Mouse (Mus musculus) ES-Bruce4 (cell line): Measurements from ENCODE around the gene Shroom2. TPM values are rescaled to one million over a fixed set of nuclear protein-coding genes. Genes with fewer than 3 reads are reported as not detected.
"Not testable (repeated sequence)": the region's sequence is repeated elsewhere in the genome, so short reads cannot be mapped to it uniquely, and the experiment has no call there.

ENCODE experiments used
- H3K27ac ChIP-seq: 2 replicates; pipeline ENCODE4 v1.5.1; 2012; ENCODE audit warnings: low read length, inconsistent platforms; ENCODE audit not compliant: insufficient read depth
- H3K27me3 ChIP-seq: 2 replicates; pipeline ENCODE4 v1.6.1; 2012; ENCODE audit warnings: mild to moderate bottlenecking, low read length, inconsistent platforms; ENCODE audit not compliant: control insufficient read depth, poor library complexity, insufficient read depth, severe bottlenecking
- H3K36me3 ChIP-seq: 2 replicates; pipeline ENCODE4 v1.6.1; 2012; ENCODE audit warnings: inconsistent platforms, mild to moderate bottlenecking, low read length, moderate library complexity; ENCODE audit not compliant: control insufficient read depth, poor library complexity, insufficient read depth, severe bottlenecking
- H3K4me1 ChIP-seq: one replicate; pipeline ENCODE4 v1.8.1; 2011; ENCODE audit warnings: low read length; ENCODE audit not compliant: control insufficient read depth, insufficient read depth
- H3K4me3 ChIP-seq: 2 replicates; pipeline ENCODE4 v1.5.1; 2011; ENCODE audit warnings: low read depth, mild to moderate bottlenecking, low read length
- H3K9ac ChIP-seq: 2 replicates; pipeline ENCODE4 v1.6.1; 2012; ENCODE audit warnings: low read depth, mild to moderate bottlenecking, inconsistent platforms; ENCODE audit not compliant: poor library complexity, severe bottlenecking
- H3K9me3 ChIP-seq: replicated peaks from 2 replicates; pipeline ENCODE4 v1.6.1; 2012; ENCODE audit warnings: mild to moderate bottlenecking, low read length, inconsistent platforms; ENCODE audit not compliant: control insufficient read depth, poor library complexity, insufficient read depth, severe bottlenecking
- CTCF ChIP-seq: IDR thresholded peaks from one replicate; pipeline ENCODE4 v1.8.1; 2011; ENCODE audit warnings: low read depth, low read length
- EP300 ChIP-seq: IDR thresholded peaks from 2 replicates; pipeline ENCODE4 v1.6.1; 2011; ENCODE audit warnings: low read depth, low read length; ENCODE audit not compliant: insufficient read depth
- POLR2A ChIP-seq: IDR thresholded peaks from one replicate; pipeline ENCODE4 v1.8.1; 2011; ENCODE audit warnings: low read length; ENCODE audit not compliant: insufficient read depth
- polyA plus RNA-seq: library from polyadenylated mRNA; stranded (reverse); fragments of >200 nt; gene quantifications from 2 replicates; pipeline ENCODE4 v1.2.4, GENCODE M21; 2011; ENCODE audit warnings: low read depth; ENCODE audit not compliant: missing spikeins, insufficient read depth, insufficient read length

Gene Shroom2
- polyA plus RNA-seq, 1 experiment: 35.6 TPM

GRCm38 (mm10) chrX:152716693-152717092, 52.6 kb downstream of the Shroom2 start:
- TF ChIP-seq POLR2A (no peak), CTCF (no peak), EP300 (no peak)
- Histone ChIP-seq H3K9ac (no peak overlapping the region), H3K4me1 (no peaks in the 10 kb centered on the region), H3K27ac (no peak overlapping the region), H3K4me3 (no peak overlapping the region), H3K27me3 (no peaks in the 10 kb centered on the region), H3K36me3 (no peaks in the 10 kb centered on the region), H3K9me3 (no peaks in the 10 kb centered on the region)

DNA sequence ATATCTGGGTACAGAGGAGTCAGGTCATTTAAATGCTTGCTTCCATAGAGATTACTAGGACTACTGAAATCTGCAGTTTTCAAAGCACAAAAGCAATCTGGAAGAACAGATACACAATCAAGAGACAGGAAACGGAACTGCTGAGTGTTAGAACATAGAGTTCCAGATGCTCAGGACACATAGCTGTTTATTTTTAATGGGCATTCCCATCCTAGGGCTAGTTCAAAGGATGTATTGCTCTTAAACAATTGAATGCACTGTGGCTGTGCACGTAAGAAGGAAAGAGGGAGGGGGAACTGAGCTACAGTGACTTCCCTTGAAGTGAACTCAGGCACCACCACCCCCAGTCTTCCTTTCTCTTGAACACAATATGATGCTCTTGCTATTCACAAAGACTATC, 58.5 kb downstream of the Shroom2 start:
- H3K4me3 ChIP-seq, H3K27me3 ChIP-seq, H3K9me3 ChIP-seq, H3K9ac ChIP-seq, H3K27ac ChIP-seq, H3K4me1 ChIP-seq, H3K36me3 ChIP-seq: not testable (repeated sequence)

DNA sequence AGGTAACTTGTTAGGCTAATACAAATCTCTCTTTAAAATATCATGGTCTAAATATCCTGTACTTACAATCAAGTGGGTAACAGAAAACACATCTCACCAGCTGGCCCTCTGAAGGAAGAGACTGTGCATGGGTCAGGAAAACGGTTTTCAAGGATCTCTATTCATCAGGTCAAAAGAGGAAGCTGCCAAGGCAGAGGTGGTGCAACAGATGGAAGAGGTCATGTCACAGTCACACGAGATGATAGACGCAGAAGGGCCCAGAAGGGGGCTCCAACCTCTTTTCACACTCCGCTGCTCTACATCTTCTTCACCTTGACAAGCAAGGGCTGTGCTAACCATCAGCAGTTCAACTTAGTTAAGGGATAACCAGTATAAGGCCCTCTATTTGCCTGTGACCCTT, 60.9 kb downstream of the Shroom2 start:
- Histone ChIP-seq H3K4me1 (peaks cover 2% of the 10 kb centered on the region), H3K4me3 (no peak overlapping the region), H3K9ac (no peak overlapping the region), H3K27me3 (no peaks in the 10 kb centered on the region), H3K36me3 (no peaks in the 10 kb centered on the region), H3K27ac (no peak overlapping the region), H3K9me3 (no peaks in the 10 kb centered on the region)
- TF ChIP-seq POLR2A (no peak), EP300 (no peak), CTCF (no peak)

DNA sequence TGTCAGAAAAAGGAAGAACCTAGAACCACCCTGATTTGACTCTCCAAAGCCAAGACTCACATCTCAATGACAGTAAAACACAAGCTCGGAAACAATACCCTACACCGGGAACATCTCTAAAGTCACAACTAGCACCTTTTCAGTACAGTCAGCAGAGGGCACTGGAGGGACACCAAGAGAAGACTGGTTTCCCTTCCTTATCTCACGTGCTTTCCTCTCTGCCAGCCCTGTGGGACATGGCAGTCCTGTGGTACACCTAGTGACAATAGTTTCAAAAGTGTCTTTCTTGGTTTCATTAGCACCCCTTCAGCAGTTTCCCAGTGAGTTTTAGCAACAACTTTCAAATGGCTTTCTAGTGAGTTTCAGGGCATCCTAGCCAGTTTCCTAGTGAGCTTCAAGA, 63.9 kb downstream of the Shroom2 start:
- Histone ChIP-seq H3K9me3 (no peaks in the 10 kb centered on the region), H3K9ac (no peak overlapping the region), H3K4me1 (peaks cover 2% of the 10 kb centered on the region), H3K27me3 (no peaks in the 10 kb centered on the region), H3K4me3 (no peak overlapping the region), H3K36me3 (no peaks in the 10 kb centered on the region), H3K27ac (no peak overlapping the region)
- TF ChIP-seq CTCF (peak; percentile 23), POLR2A (no peak)

DNA sequence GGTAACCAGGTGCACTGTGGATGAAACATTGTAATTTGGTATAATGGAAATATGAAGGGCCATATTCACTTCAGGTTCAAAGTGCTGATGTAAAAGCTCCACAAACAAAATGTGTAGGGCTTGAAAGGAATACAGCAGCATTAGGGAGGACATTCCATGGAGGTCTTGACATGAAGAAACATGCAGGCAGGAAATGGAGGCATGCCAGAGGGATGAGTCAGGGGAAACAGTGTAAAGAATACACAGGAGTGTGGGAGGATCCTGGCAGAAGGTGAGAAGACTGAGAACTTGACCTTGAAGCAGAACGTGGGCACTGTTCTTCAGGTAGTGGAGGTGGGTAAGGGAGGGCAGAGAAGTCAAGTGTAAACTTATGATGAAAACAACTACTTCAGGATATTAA, 65.6 kb downstream of the Shroom2 start:
- no peak overlapping the region for H3K4me3 ChIP-seq
- no peak overlapping the region for H3K9ac ChIP-seq
- H3K9me3 ChIP-seq: no peaks in the 10 kb centered on the region
- no peak overlapping the region for H3K27ac ChIP-seq
- TF ChIP-seq CTCF: no peak
- TF ChIP-seq POLR2A: no peak
- no peak for TF ChIP-seq EP300
- H3K27me3 ChIP-seq: no peaks in the 10 kb centered on the region
- H3K36me3 ChIP-seq: no peaks in the 10 kb centered on the region
- no peaks in the 10 kb centered on the region for H3K4me1 ChIP-seq

DNA sequence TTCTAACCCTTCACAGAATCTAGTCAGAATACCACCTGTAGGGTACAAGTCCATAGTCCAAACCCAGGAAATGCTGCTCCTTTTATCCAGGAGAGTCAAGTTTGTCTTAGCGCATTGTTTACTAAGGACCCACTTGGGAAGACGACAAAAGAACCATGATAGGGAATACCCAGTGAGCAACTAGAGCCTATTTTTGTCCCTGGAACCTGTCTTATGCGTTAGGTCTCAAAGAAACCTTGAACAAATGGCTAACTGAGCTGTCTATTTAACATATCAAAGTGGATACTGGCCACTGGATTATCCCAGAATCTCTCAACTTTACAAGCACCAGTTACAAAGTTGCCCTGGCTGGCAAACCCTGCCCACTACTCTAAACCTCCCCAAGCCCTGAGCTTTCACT, 67.6 kb downstream of the Shroom2 start:
- no peaks in the 10 kb centered on the region for H3K4me1 ChIP-seq
- TF ChIP-seq POLR2A (no peak), CTCF (no peak), EP300 (no peak)
- H3K27me3 ChIP-seq: no peaks in the 10 kb centered on the region
- no peaks in the 10 kb centered on the region for H3K36me3 ChIP-seq
- no peak overlapping the region for H3K9ac ChIP-seq
- H3K27ac ChIP-seq: no peak overlapping the region
- no peak overlapping the region for H3K4me3 ChIP-seq
- H3K9me3 ChIP-seq: no peaks in the 10 kb centered on the region
